21 mouse cellular contexts compared by ENCODE assay signal in the genomic region with DNA sequence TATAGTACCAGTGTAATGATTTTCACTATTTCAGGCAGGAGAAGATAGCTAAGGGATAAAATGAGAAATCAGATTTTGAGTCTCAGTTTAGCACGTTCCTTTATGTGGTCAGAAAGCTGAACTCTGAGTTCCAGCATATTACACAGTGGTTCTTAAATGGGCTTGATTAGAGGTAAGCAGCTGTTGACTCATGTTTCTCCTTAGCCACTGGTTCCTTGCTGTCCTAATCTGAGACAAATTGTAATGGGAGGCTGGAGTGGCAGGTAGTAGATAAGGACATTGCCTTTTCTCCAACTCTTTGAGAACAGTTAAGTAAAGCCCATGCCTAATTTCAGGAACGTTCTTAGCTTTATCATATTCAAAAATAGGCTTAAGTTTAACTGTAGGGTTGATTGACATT. TPM values are rescaled to one million over a fixed set of nuclear protein-coding genes. Genes with fewer than 3 reads are reported as not detected.
A peak's percentile ranks its signal among the peaks of the same experiment; 100 is the strongest.
DNase-seq lines count a peak whose midpoint lies in the region; ATAC-seq lines count a peak whose summit lies in the region.
"Had no signal": no experiment of that assay in that cellular context is flagged by ENCODE, and none has a peak within 500 bp of the region (broad histone marks: within the 10 kb centered on the region; RNA-seq: fewer than 3 reads in every experiment).

No protein-coding gene starts in this region.

- 0 out of 2 replicates have a peak overlapping the region, but pooled peaks have one; percentile 37 for H3K9ac ChIP-seq in liver, embryonic 15.5 days
- H3K9ac ChIP-seq: kidney, embryonic 15.5 days; midbrain, embryonic 12.5 days had no signal

- DNase-seq in layer of hippocampus, adult 8-10 months (ENCODE audit: low spot score in 2 of 2) = no peak
- no peak for DNase-seq in kidney, adult 18-20 months
- no peak for DNase-seq in yolk sac, embryonic 10.5 days (ENCODE audit: low spot score)
- DNase-seq: adrenal gland, postnatal 25 days; cerebellum, adult 11-12 months; cerebellum, postnatal 14 days; heart, postnatal 10 days; right cerebral cortex, postnatal 14 days; thymus, postnatal 14 days had no signal

- H3K9me3 ChIP-seq in erythroblast, embryonic 14.5 days (ENCODE audit: control insufficient read depth, low read length) = no peaks in the 10 kb centered on the region
- no peaks in the 10 kb centered on the region for H3K9me3 ChIP-seq in liver, embryonic 15.5 days (replicated peaks)
- H3K9me3 ChIP-seq: hindbrain, embryonic 10.5 days; kidney, embryonic 15.5 days; midbrain, embryonic 12.5 days had no signal

- H3K4me1 ChIP-seq in erythroblast, embryonic 14.5 days (ENCODE audit: control insufficient read depth) = peaks cover 78% of the 10 kb centered on the region
- H3K4me1 ChIP-seq in liver, embryonic 15.5 days (replicated peaks) = peaks cover 56% of the 10 kb centered on the region

- no peak for ATAC-seq in erythroblast, adult 5-6 weeks (replicated peaks; ENCODE audit: low FRiP score, poor library complexity, severe bottlenecking)
- ATAC-seq in erythroid progenitor cell, adult 5-6 weeks (replicated peaks; ENCODE audit: low FRiP score, poor library complexity, severe bottlenecking) = 0 out of 2 replicates have a peak, but pooled peaks have one; percentile 15
- ATAC-seq in liver, embryonic 15.5 days (ENCODE audit: insufficient read depth) = peak; percentile 9; the same call in 1 of the 2 replicates
- ATAC-seq: forebrain, embryonic 14.5 days; hindbrain, postnatal 0 days; intestine, embryonic 16.5 days had no signal

- H3K36me3 ChIP-seq in erythroblast, embryonic 14.5 days (ENCODE audit: control insufficient read depth) = peaks cover 43% of the 10 kb centered on the region
- H3K36me3 ChIP-seq in liver, embryonic 15.5 days (replicated peaks) = peaks cover 11% of the 10 kb centered on the region

- H3K27me3 ChIP-seq in erythroblast, embryonic 14.5 days (ENCODE audit: control insufficient read depth) = no peaks in the 10 kb centered on the region
- H3K27me3 ChIP-seq in liver, embryonic 15.5 days = no peaks in the 10 kb centered on the region
- H3K27me3 ChIP-seq: kidney, embryonic 15.5 days; midbrain, embryonic 12.5 days had no signal

- H3K4me3 ChIP-seq in erythroblast, embryonic 14.5 days (replicated peaks) = peak overlapping the region; percentile 69
- peak overlapping the region; percentile 30; the same call in 1 of the 2 replicates for H3K4me3 ChIP-seq in liver, embryonic 15.5 days (replicated peaks)
- H3K4me3 ChIP-seq: hindbrain, embryonic 10.5 days; kidney, embryonic 15.5 days; left cerebral cortex, adult 2 months; midbrain, embryonic 12.5 days had no signal

- 13% methylated on average over 2 of the region's 2 CpGs for WGBS in liver, embryonic 15.5 days (ENCODE audit: insufficient replicate concordance)

- H3K4me2 ChIP-seq in liver, embryonic 15.5 days = peak overlapping the region; percentile 67
- H3K4me2 ChIP-seq: heart, embryonic 11.5 days; kidney, embryonic 15.5 days; midbrain, embryonic 12.5 days had no signal

- H3K27ac ChIP-seq in liver, embryonic 15.5 days (replicated peaks) = peak overlapping the region; percentile 89
- H3K27ac ChIP-seq: hindbrain, embryonic 10.5 days; hindbrain, postnatal 0 days; kidney, embryonic 15.5 days; left cerebral cortex, adult 2 months; midbrain, embryonic 12.5 days had no signal

RNA-seq across cellular contexts. Expression of gene Cop1, which starts 3.6 kb away (rescaled TPM):
- polyA plus RNA-seq in erythroblast, embryonic 14.5 days (2012) = 6.8 and 7.4 TPM in 2 replicates
- total RNA-seq in erythroblast, adult 5-6 weeks (2015; ENCODE audit: low replicate concordance) = 80.0 and 85.3 TPM in 2 replicates
- total RNA-seq in erythroblast, adult 5-6 weeks (2017; ENCODE audit: low replicate concordance) = 108 and 116 TPM in 2 replicates
- total RNA-seq in erythroid progenitor cell, adult 5-6 weeks (2015; ENCODE audit: low replicate concordance) = 111 and 140 TPM in 2 replicates
- 169 and 196 TPM in 2 replicates for total RNA-seq in erythroid progenitor cell, adult 5-6 weeks (2017; ENCODE audit: low replicate concordance)
- 59.2 and 70.1 TPM in 2 replicates for polyA plus RNA-seq in liver, embryonic 15.5 days (2015; fragmentation: Nextera tagmentation; extraction: Ambion mirVana)
- 100 to 1,000 TPM; 102 to 126 (median 112) TPM for total RNA-seq in layer of hippocampus, adult 8-10 months (2022)
